Mouse (Mus musculus) gastrocnemius, adult 8-10 months (tissue): ENCODE measurements at regions not wholly inside any gene's neighbourhood (a gene's known extent, or its start where the extent isn't known, plus 50 kb on each side); places are given as distances from the start of the nearest gene placed in this dataset. TPM values are rescaled to one million over a fixed set of nuclear protein-coding genes. Genes with fewer than 3 reads are reported as not detected.

Experiments used
- DNase-seq, 2 experiments: peaks; one replicate each; pipeline ENCODE4 v3.0.0; 2022; ENCODE audit warnings: low spot score in 2 of 2
- microRNA-seq: library from miRNA; unstranded; fragments of <30 nt; microRNA quantifications from one replicate; pipeline ENCODE4 v1.2.0, GENCODE M21; 2022

- DNase-seq = no peak
These were observed 630.5 kb downstream of the Insc start for GRCm38 (mm10) chr7:115373781-115374533.

- DNase-seq = no peak
These were observed 632.6 kb downstream of the Insc start for GRCm38 (mm10) chr7:115376067-115376466.

- no peak for DNase-seq
These were observed 635.3 kb downstream of the Insc start for GRCm38 (mm10) chr7:115378836-115379235.

GRCm38 (mm10) chr7:115379600-115379999 lies 636.1 kb downstream of the Insc start:
- no peak for DNase-seq

GRCm38 (mm10) chr7:115380989-115381610 lies 637.6 kb downstream of the Insc start:
- no peak for DNase-seq

GRCm38 (mm10) chr7:115382876-115383275 lies 639.4 kb downstream of the Insc start:
- DNase-seq = no peak

GRCm38 (mm10) chr7:115388874-115389273 lies 645.4 kb downstream of the Insc start:
- DNase-seq = no peak

- DNase-seq = no peak
These were observed 646.1 kb downstream of the Sox6 start for GRCm38 (mm10) chr7:115392520-115392919.

GRCm38 (mm10) chr7:115398202-115398601 lies 640.4 kb downstream of the Sox6 start:
- DNase-seq = no peak

- DNase-seq = no peak
These were observed 639.1 kb downstream of the Sox6 start for GRCm38 (mm10) chr7:115399461-115399860.

GRCm38 (mm10) chr7:115407889-115408288 lies 630.7 kb downstream of the Sox6 start:
- DNase-seq = no peak

- DNase-seq = no peak
These were observed 629.7 kb downstream of the Sox6 start for GRCm38 (mm10) chr7:115408915-115409314.

- no peak for DNase-seq
These were observed 627.9 kb downstream of the Sox6 start for GRCm38 (mm10) chr7:115410501-115411230.

- no peak for DNase-seq
These were observed 627.1 kb downstream of the Sox6 start for GRCm38 (mm10) chr7:115411456-115411855.

GRCm38 (mm10) chr7:115415147-115415561 lies 623.4 kb downstream of the Sox6 start:
- no peak for DNase-seq

Small RNA genes in the stretch of these regions (microRNA-seq; reads per million reads assigned to microRNA genes)
- not detected for gene Gm27684
